Mouse (Mus musculus) naive thymus-derived CD4-positive, alpha-beta T cell, adult 2 months (primary cell): ENCODE data around the gene Trim30d.
"Not testable (repeated sequence)": the region's sequence is repeated elsewhere in the genome, so short reads cannot be mapped to it uniquely, and the experiment has no call there.

Source experiments
- DNase-seq: peaks from one replicate; pipeline ENCODE4 v3.0.0-alpha.2; 2011; ENCODE audit warnings: low read depth

Gene Trim30d

GRCm38 (mm10) chr7:104507421-104508065 lies at the start of gene Trim30d:
Gene Trim30d, minus strand, starts transcription at chr7:104507849.
- peak; percentile 65 for DNase-seq

GRCm38 (mm10) chr7:104552700-104553099 lies 45.1 kb upstream of the Trim30d start:
- DNase-seq: no peak

DNA sequence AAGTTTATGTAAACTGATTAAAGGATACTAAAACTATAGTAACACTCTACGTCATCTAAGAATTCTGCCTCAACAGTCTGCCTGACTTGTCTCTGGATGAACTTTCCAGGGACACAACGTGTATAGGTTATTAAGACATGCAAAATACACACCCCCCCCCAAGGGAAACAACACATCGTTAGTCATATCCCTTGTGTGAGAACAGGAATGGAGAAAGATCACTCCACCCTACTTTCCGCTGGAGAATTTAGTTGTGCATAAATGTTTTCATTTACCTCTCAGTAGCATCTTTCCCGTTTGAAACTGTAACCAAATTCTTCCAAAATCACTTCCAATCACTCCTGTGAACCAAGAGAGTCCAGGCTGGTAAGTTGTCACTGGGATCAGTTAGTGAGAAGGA lies 42.2 kb upstream of the Trim30d start, which contains the start of gene Olfr651:
Olfr651 (plus strand) TSS at position 301 of the 400 bp plus-strand sequence.
- DNase-seq: no peak

DNA sequence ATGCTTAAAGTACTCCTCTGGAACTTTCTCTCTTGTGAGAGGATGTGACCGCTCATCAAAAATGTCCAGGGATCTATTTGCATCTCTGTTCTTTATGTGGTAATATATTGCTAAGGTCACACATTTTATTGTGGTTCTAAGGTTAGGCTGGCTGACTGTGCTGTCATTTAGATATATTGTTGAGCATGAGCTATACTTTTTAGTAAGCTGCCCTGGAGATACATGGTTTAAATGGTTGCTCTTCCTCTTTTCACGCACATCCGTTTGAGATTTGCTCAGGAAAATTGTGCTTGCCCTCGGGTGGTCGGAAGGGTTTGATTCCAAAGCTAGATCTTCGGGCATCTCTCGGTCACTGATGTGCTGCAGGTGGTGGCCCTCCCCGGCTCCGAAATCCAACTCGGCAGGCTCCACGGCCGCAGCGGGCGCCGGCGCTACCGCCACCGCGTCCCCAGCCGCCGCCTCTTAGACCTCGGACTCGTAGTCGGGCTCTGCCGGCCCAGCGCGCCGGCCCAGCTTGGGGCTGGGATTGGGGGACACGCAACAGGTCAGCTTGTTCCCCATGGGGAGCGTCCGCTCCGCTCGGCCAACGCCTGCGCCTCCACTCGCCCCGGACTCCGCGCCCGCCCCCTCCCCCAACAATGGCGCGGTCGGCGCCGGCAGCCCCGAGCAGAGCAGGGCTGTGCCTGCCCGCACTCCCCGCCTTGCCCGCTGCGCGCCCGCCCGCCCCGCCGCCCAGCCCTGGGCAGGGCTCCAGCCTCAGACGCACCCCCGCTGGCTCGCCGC lies 5.9 kb downstream of the Trim30d start:
- peak; percentile 20 for DNase-seq

GRCm38 (mm10) chr7:104501186-104501585 lies 6.5 kb downstream of the Trim30d start:
- not testable (repeated sequence) for DNase-seq

GRCm38 (mm10) chr7:104499464-104499863 lies 8.2 kb downstream of the Trim30d start:
- DNase-seq: not testable (repeated sequence)

- peak; percentile 78 for DNase-seq
Observed at GRCm38 (mm10) chr7:104465065-104465744, 42.4 kb downstream of the Trim30d start, which contains the start of gene Trim30a. Gene Trim30a, minus strand, starts transcription at chr7:104465193.

DNA sequence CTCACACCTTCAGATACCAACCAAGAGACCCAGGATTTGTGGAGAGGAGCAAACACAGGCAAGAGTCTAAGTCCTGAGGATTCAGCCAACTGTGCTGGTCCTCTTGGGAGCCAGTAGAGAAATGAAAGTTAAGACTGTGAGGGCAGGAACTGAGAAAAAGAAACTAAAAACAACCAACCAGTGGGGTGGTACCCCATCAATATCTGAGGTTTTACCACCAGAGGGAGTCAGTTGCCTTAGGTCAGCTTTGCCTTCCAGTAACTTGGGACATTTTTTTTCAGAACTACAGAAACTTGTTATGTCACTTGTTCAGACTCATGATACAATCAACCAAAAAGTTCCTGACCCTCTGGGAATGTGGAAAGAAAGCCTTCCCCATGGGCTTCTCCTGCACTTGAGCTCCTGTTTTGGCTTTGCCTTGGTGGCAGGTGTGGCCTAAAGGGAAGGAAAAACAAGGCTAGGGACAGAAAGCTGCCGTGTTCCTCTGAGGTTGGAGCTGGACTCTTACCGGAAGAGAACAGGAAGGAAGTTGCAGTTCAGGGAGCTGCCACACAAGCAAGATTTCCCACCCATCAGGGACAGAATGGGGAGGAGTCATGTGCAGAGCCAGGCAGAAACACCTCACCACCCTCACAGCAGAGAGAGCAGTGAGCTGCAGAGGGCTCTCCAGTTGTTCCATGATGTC lies 61.5 kb downstream of the Trim30d start:
- peak; percentile 90 for DNase-seq
